Mouse (Mus musculus) liver, adult 2 months (tissue): ENCODE results near the gene Zfp871.

Source experiments
- CTCF ChIP-seq: fragments of 200-500 bp; IDR thresholded peaks from 2 replicates; pipeline ENCODE4 v1.5.1; 2011; ENCODE audit warnings: low read depth, low read length, control low read depth
- POLR2A ChIP-seq: fragments of 200-500 bp; IDR thresholded peaks from 2 replicates; pipeline ENCODE4 v1.6.1; 2011; ENCODE audit warnings: low read length, control low read depth; ENCODE audit not compliant: insufficient read depth; ENCODE audit errors: extremely low read depth

DNA sequence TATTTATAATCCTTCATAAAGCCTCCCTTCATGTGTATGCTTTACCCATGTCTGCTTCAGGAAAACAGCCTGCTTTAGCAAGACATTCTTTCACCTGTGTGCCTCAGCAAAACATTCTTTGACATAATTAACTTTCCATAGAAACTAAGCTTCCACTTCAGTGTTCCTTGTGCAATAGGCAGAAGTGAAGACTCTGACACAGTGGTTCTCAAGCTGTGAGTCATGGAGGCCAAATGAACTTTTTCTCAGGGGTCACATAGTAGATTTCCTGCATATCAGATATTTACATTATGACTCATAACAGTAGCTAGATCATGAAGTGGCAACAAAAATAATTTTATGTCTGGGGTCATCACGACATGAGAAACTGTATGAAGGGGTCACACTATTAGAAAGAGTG lies 49.7 kb downstream of the Zfp871 start:
- TF ChIP-seq CTCF: no peak
- no peak for TF ChIP-seq POLR2A
